Mouse (Mus musculus) kidney, embryonic 15.5 days (tissue): ENCODE results near the gene Rnf26. TPM values are rescaled to one million over a fixed set of nuclear protein-coding genes. Genes with fewer than 3 reads are reported as not detected.

Experiments
- ATAC-seq: fragments of 200-750 bp; cut with Nextera tagmentation; replicated peaks from 2 replicates; pipeline ENCODE4 v1.8.0; 2017; ENCODE audit warnings: moderate TSS enrichment; ENCODE audit not compliant: low FRiP score
- H3K27ac ChIP-seq: fragments of 300-500 bp; sonication (generic); 2 replicates; pipeline ENCODE4 v1.5.1; 2015; ENCODE audit warnings: mild to moderate bottlenecking, inconsistent platforms
- H3K27me3 ChIP-seq: fragments of 300-500 bp; sonication (generic); 2 replicates; pipeline ENCODE4 v1.6.1; 2015; ENCODE audit warnings: inconsistent platforms
- H3K36me3 ChIP-seq: fragments of 300-500 bp; sonication (generic); 2 replicates; pipeline ENCODE4 v1.6.1; 2015; ENCODE audit warnings: inconsistent platforms
- H3K4me1 ChIP-seq: fragments of 300-500 bp; sonication (generic); 2 replicates; pipeline ENCODE4 v1.6.1; 2015; ENCODE audit warnings: inconsistent platforms
- H3K4me2 ChIP-seq: fragments of 300-500 bp; sonication (generic); 2 replicates; pipeline ENCODE4 v1.6.1; 2015; ENCODE audit warnings: moderate library complexity, mild to moderate bottlenecking, inconsistent platforms
- H3K4me3 ChIP-seq: fragments of 300-500 bp; sonication (generic); replicated peaks from 2 replicates; pipeline ENCODE4 v1.5.1; 2015; ENCODE audit warnings: mild to moderate bottlenecking, inconsistent platforms
- H3K9ac ChIP-seq: fragments of 300-500 bp; sonication (generic); 2 replicates; pipeline ENCODE4 v1.6.1; 2015; ENCODE audit warnings: mild to moderate bottlenecking, inconsistent platforms
- H3K9me3 ChIP-seq: fragments of 300-500 bp; sonication (generic); replicated peaks from 2 replicates; pipeline ENCODE4 v1.6.1; 2016; ENCODE audit warnings: inconsistent platforms
- WGBS: fragments of 180-500 bp; shearing (Covaris S2); methylation state at CpG from one replicate; pipeline ENCODE4 v1.1.7; 2015; ENCODE audit warnings: mixed read lengths; 5-methylcytosine and 5-hydroxymethylcytosine counted together
- polyA plus RNA-seq: library from polyadenylated mRNA; unstranded; fragments of >200 nt; fragmentation: Nextera tagmentation; extraction: Ambion mirVana; gene quantifications from 2 replicates; pipeline ENCODE4 v1.2.1, GENCODE M21; 2015

Rnf26 gene
- polyA plus RNA-seq, 1 experiment from 2014 or later = 78.3 TPM

DNA sequence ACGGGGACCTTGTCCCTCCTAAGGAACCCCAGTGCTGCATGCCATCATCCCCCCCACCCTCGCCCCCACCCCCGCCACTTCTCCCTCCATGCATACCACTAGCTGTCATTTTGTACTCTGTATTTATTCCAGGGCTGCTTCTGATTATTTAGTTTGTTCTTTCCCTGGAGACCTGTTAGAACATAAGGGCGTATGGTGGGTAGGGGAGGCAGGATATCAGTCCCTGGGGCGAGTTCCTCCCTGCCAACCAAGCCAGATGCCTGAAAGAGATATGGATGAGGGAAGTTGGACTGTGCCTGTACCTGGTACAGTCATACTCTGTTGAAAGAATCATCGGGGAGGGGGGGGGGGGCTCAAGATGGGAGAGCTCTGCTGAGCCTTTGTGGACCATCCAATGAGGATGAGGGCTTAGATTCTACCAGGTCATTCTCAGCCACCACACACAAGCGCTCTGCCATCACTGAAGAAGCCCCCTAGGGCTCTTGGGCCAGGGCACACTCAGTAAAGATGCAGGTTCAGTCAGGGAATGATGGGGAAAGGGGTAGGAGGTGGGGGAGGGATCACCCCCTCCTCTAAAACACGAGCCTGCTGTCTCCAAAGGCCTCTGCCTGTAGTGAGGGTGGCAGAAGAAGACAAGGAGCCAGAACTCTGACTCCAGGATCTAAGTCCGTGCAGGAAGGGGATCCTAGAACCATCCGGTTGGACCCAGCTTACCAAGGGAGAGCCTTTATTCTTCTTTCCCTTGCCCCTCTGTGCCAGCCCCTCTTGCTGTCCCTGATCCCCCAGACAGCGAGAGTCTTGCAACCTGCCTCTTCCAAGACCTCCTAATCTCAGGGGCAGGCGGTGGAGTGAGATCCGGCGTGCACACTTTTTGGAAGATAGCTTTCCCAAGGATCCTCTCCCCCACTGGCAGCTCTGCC lies 65.5 kb downstream of the Rnf26 start:
- H3K27ac ChIP-seq = no peak overlapping the region
- H3K36me3 ChIP-seq = no peaks in the 10 kb centered on the region
- H3K4me3 ChIP-seq = no peak overlapping the region
- no peak overlapping the region for H3K9ac ChIP-seq
- H3K4me2 ChIP-seq = no peak overlapping the region
- ATAC-seq = no peak
- peaks cover 32% of the 10 kb centered on the region for H3K27me3 ChIP-seq
- WGBS = 74% methylated on average over 14 of the region's 14 CpGs
- no peaks in the 10 kb centered on the region for H3K9me3 ChIP-seq
- peaks cover 37% of the 10 kb centered on the region for H3K4me1 ChIP-seq

GRCm38 (mm10) chr9:44047071-44047470 lies 66.2 kb downstream of the Rnf26 start:
- H3K36me3 ChIP-seq = no peaks in the 10 kb centered on the region
- no peak overlapping the region for H3K9ac ChIP-seq
- H3K4me3 ChIP-seq = no peak overlapping the region
- H3K4me1 ChIP-seq = peaks cover 40% of the 10 kb centered on the region
- no peaks in the 10 kb centered on the region for H3K9me3 ChIP-seq
- H3K27me3 ChIP-seq = peaks cover 38% of the 10 kb centered on the region
- no peak overlapping the region for H3K4me2 ChIP-seq
- 58% methylated on average over 6 of the region's 6 CpGs for whole genome bisulfite sequencing
- H3K27ac ChIP-seq = no peak overlapping the region
- no peak for ATAC-seq

DNA sequence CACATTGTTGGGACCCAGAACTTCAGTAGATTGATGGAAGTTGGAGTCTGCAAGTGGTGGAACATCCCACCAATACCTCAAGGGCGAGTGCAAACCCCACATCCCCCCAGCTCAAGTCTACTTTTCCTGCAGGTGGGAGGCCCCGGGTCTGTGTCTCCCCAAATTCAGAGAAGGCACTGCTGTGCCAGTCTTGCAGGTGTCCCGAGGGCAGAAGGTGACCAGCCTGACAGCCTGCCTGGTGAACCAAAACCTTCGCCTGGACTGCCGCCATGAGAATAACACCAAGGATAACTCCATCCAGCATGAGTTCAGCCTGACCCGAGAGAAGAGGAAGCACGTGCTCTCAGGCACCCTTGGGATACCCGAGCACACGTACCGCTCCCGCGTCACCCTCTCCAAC lies 66.9 kb downstream of the Rnf26 start:
- Histone ChIP-seq H3K27me3 (peaks cover 44% of the 10 kb centered on the region), H3K4me3 (no peak overlapping the region), H3K9ac (no peak overlapping the region), H3K4me1 (peaks cover 40% of the 10 kb centered on the region), H3K9me3 (no peaks in the 10 kb centered on the region), H3K36me3 (no peaks in the 10 kb centered on the region), H3K4me2 (no peak overlapping the region), H3K27ac (no peak overlapping the region)
- no peak for ATAC-seq
- WGBS = 86% methylated on average over 12 of the region's 12 CpGs

DNA sequence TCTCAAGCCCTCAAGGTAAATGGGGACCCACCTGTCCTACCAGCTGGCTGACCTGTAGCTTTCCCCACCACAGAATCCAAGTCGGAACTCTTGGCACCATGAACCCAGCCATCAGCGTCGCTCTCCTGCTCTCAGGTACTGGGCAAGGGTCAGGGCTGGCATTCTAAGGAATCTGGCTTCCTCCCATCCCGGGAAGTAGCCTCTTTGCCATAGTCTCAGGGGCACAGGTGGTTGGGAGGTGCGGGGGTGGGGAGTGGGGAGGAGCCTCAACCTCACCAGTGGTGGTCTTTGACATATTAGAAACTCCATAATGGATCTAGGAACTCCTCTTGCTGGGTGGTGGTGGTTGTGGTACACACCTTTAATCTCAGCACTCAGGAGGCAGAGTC lies 67.4 kb downstream of the Rnf26 start:
- no peak overlapping the region for H3K27ac ChIP-seq
- peaks cover 48% of the 10 kb centered on the region for H3K27me3 ChIP-seq
- H3K9me3 ChIP-seq = no peaks in the 10 kb centered on the region
- 87% methylated on average over 5 of the region's 5 CpGs for WGBS
- H3K9ac ChIP-seq = no peak overlapping the region
- ATAC-seq = no peak
- H3K4me2 ChIP-seq = no peak overlapping the region
- peaks cover 40% of the 10 kb centered on the region for H3K4me1 ChIP-seq
- no peak overlapping the region for H3K4me3 ChIP-seq
- H3K36me3 ChIP-seq = no peaks in the 10 kb centered on the region

Other genes starting within 250 kb of the Rnf26 start
- 9.6 and 10.2 TPM in 2 replicates for gene Thy1, start 70.1 kb downstream of the Rnf26 start, polyA plus RNA-seq
- gene Usp2, start 46.5 kb downstream of the Rnf26 start, polyA plus RNA-seq = 31.9 and 36.8 TPM in 2 replicates
- 0.13 TPM in 1 of 2 replicates, not detected in the other for gene Mfrp, start 11.8 kb downstream of the Rnf26 start, polyA plus RNA-seq
- 4.5 and 5.2 TPM in 2 replicates for gene C1qtnf5, start 6.3 kb downstream of the Rnf26 start, polyA plus RNA-seq
- gene Gm49380, start within 50 bp of the Rnf26 start, polyA plus RNA-seq = 0.17 and 0.21 TPM in 2 replicates
- 44.2 and 47.0 TPM in 2 replicates for gene Mcam, start 21.0 kb upstream of the Rnf26 start, polyA plus RNA-seq
- gene Cbl, start 120.5 kb upstream of the Rnf26 start, polyA plus RNA-seq = 18.6 and 22.9 TPM in 2 replicates
- not detected in 2 replicates for gene Ccdc153, start 127.2 kb upstream of the Rnf26 start, polyA plus RNA-seq
- 7.8 and 8.5 TPM in 2 replicates for gene Pdzd3, start 138.0 kb upstream of the Rnf26 start, polyA plus RNA-seq
- 6.5 and 7.9 TPM in 2 replicates for gene Nlrx1, start 155.1 kb upstream of the Rnf26 start, polyA plus RNA-seq
- gene Abcg4, start 175.1 kb upstream of the Rnf26 start, polyA plus RNA-seq = 2.5 and 3.4 TPM in 2 replicates
- gene Hinfp, start 192.2 kb upstream of the Rnf26 start, polyA plus RNA-seq = 27.1 and 27.9 TPM in 2 replicates
- 6.6 and 8.8 TPM in 2 replicates for gene C2cd2l, start 206.8 kb upstream of the Rnf26 start, polyA plus RNA-seq
- 41.7 and 46.7 TPM in 2 replicates for gene Dpagt1, start 212.5 kb upstream of the Rnf26 start, polyA plus RNA-seq
- gene H2afx, start 221.2 kb upstream of the Rnf26 start, polyA plus RNA-seq = 390 and 426 TPM in 2 replicates
- 126 and 145 TPM in 2 replicates for gene Hmbs, start 230.7 kb upstream of the Rnf26 start, polyA plus RNA-seq
- 30.4 and 32.9 TPM in 2 replicates for gene Vps11, start 248.2 kb upstream of the Rnf26 start, polyA plus RNA-seq